Mouse (Mus musculus): ENCODE results near the gene Otud4.
"Not testable (repeated sequence)": the region's sequence is repeated elsewhere in the genome, so short reads cannot be mapped to it uniquely, and the experiment has no call there.

The Otud4 gene

GRCm38 (mm10) chr8:79639586-79640451, at the start of gene Otud4:
Gene Otud4 (plus strand): TSS chr8:79639618.
- DNase-seq (ENCODE audit: low spot score in 2 of 2): peak; percentile 53 to 64

GRCm38 (mm10) chr8:79600962-79601361, 38.5 kb upstream of the Otud4 start:
- DNase-seq (ENCODE audit: low spot score in 2 of 2): no peak

- DNase-seq (ENCODE audit: low spot score in 2 of 2): not testable (repeated sequence)
Measured at GRCm38 (mm10) chr8:79603204-79603603, 36.2 kb upstream of the Otud4 start.

- no peak for DNase-seq (ENCODE audit: low spot score in 2 of 2)
Measured at GRCm38 (mm10) chr8:79606225-79606624, 33.2 kb upstream of the Otud4 start.

- no peak for DNase-seq (ENCODE audit: low spot score in 2 of 2)
Measured at GRCm38 (mm10) chr8:79606751-79607300, 32.6 kb upstream of the Otud4 start.

- no peak for DNase-seq (ENCODE audit: low spot score in 2 of 2)
Measured at GRCm38 (mm10) chr8:79608701-79609100, 30.7 kb upstream of the Otud4 start.

GRCm38 (mm10) chr8:79610268-79610667, 29.1 kb upstream of the Otud4 start:
- no peak for DNase-seq (ENCODE audit: low spot score in 2 of 2)

- DNase-seq (ENCODE audit: low spot score in 2 of 2): peak; percentile 16 to 22
Measured at GRCm38 (mm10) chr8:79612298-79612697, 27.1 kb upstream of the Otud4 start.

- DNase-seq (ENCODE audit: low spot score in 2 of 2): no peak
Measured at GRCm38 (mm10) chr8:79612965-79613364, 26.5 kb upstream of the Otud4 start.

- no peak for DNase-seq (ENCODE audit: low spot score in 2 of 2)
Measured at GRCm38 (mm10) chr8:79615741-79616350, 23.6 kb upstream of the Otud4 start.

- no peak for DNase-seq (ENCODE audit: low spot score in 2 of 2)
Measured at GRCm38 (mm10) chr8:79618906-79619305, 20.5 kb upstream of the Otud4 start.

GRCm38 (mm10) chr8:79619353-79619752, 20.1 kb upstream of the Otud4 start:
- DNase-seq (ENCODE audit: low spot score in 2 of 2): no peak

GRCm38 (mm10) chr8:79620000-79620399, 19.4 kb upstream of the Otud4 start:
- DNase-seq (ENCODE audit: low spot score in 2 of 2): no peak

GRCm38 (mm10) chr8:79620489-79621276, 18.7 kb upstream of the Otud4 start:
- DNase-seq (ENCODE audit: low spot score in 2 of 2): no peak

GRCm38 (mm10) chr8:79622346-79622745, 17.1 kb upstream of the Otud4 start:
- no peak for DNase-seq (ENCODE audit: low spot score in 2 of 2)

- DNase-seq (ENCODE audit: low spot score in 2 of 2): no peak
Measured at GRCm38 (mm10) chr8:79623351-79623750, 16.1 kb upstream of the Otud4 start.

- DNase-seq (ENCODE audit: low spot score in 2 of 2): no peak
Measured at GRCm38 (mm10) chr8:79624416-79624815, 15.0 kb upstream of the Otud4 start.

GRCm38 (mm10) chr8:79626213-79626612, 13.2 kb upstream of the Otud4 start:
- DNase-seq (ENCODE audit: low spot score in 2 of 2): no peak

- DNase-seq (ENCODE audit: low spot score in 2 of 2): no peak
Measured at GRCm38 (mm10) chr8:79635491-79635890, 3.9 kb upstream of the Otud4 start.

- DNase-seq (ENCODE audit: low spot score in 2 of 2): no peak
Measured at GRCm38 (mm10) chr8:79636151-79636550, 3.3 kb upstream of the Otud4 start.

- no peak for DNase-seq (ENCODE audit: low spot score in 2 of 2)
Measured at GRCm38 (mm10) chr8:79637237-79637636, 2.2 kb upstream of the Otud4 start.
